Mouse (Mus musculus) midbrain, embryonic 10.5 days (tissue): ENCODE measurements around the gene Zan. TPM values are rescaled to one million over a fixed set of nuclear protein-coding genes. Genes with fewer than 3 reads are reported as not detected.
"Not testable (repeated sequence)": the region's sequence is repeated elsewhere in the genome, so short reads cannot be mapped to it uniquely, and the experiment has no call there.

Experiments
- DNase-seq: peaks from one replicate; pipeline ENCODE4 v3.0.0-alpha.2; 2017; ENCODE audit warnings: low spot score
- H3K27ac ChIP-seq: fragments of 300-500 bp; sonication (generic); replicated peaks from 2 replicates; pipeline ENCODE4 v1.5.1; 2016; ENCODE audit warnings: mild to moderate bottlenecking
- H3K27me3 ChIP-seq: fragments of 300-500 bp; sonication (generic); 2 replicates; pipeline ENCODE4 v1.6.1; 2016; ENCODE audit warnings: low read depth, mild to moderate bottlenecking; ENCODE audit not compliant: poor library complexity, severe bottlenecking
- H3K36me3 ChIP-seq: fragments of 300-500 bp; sonication (generic); 2 replicates; pipeline ENCODE4 v1.6.1; 2016; ENCODE audit warnings: mild to moderate bottlenecking, moderate library complexity
- H3K4me1 ChIP-seq: fragments of 300-500 bp; sonication (generic); 2 replicates; pipeline ENCODE4 v1.6.1; 2016
- H3K4me3 ChIP-seq: fragments of 300-500 bp; sonication (generic); 2 replicates; pipeline ENCODE4 v1.5.1; 2016; ENCODE audit warnings: mild to moderate bottlenecking, moderate library complexity
- H3K9me3 ChIP-seq: fragments of 300-500 bp; sonication (generic); replicated peaks from 2 replicates; pipeline ENCODE4 v1.6.1; 2016; ENCODE audit warnings: mild to moderate bottlenecking
- WGBS: fragments of 180-500 bp; shearing (Covaris S2); methylation state at CpG from one replicate; pipeline ENCODE4 v1.1.7; 2016; 5-methylcytosine and 5-hydroxymethylcytosine counted together
- polyA plus RNA-seq: library from polyadenylated mRNA; unstranded; fragments of >200 nt; fragmentation: Nextera tagmentation; extraction: Ambion mirVana; gene quantifications from 2 replicates; pipeline ENCODE4 v1.2.1, GENCODE M21; 2016

The Zan gene
- polyA plus RNA-seq, 1 experiment from 2014 or later = 0.07 TPM

GRCm38 (mm10) chr5:137440216-137440855 lies 36.5 kb downstream of the Zan start:
- Histone ChIP-seq H3K4me3 (no peak overlapping the region), H3K27me3 (no peaks in the 10 kb centered on the region), H3K27ac (no peak overlapping the region), H3K4me1 (no peaks in the 10 kb centered on the region), H3K9me3 (no peaks in the 10 kb centered on the region), H3K36me3 (no peaks in the 10 kb centered on the region)
- 89% methylated on average over 11 of the region's 11 CpGs for WGBS
- DNase-seq = no peak

GRCm38 (mm10) chr5:137433889-137434288 lies 43.0 kb downstream of the Zan start:
- Histone ChIP-seq H3K27ac (no peak overlapping the region), H3K27me3 (no peaks in the 10 kb centered on the region), H3K36me3 (no peaks in the 10 kb centered on the region), H3K4me1 (no peaks in the 10 kb centered on the region), H3K9me3 (no peaks in the 10 kb centered on the region), H3K4me3 (no peak overlapping the region)
- no peak for DNase-seq
- WGBS = 75% methylated on average over 6 of the region's 6 CpGs

- H3K27ac ChIP-seq, DNase-seq, H3K4me1 ChIP-seq, H3K36me3 ChIP-seq, H3K27me3 ChIP-seq, H3K4me3 ChIP-seq, H3K9me3 ChIP-seq: not testable (repeated sequence)
- WGBS = 82% methylated on average over 4 of the region's 4 CpGs
Measured at GRCm38 (mm10) chr5:137430402-137430801, 46.5 kb downstream of the Zan start.

DNA sequence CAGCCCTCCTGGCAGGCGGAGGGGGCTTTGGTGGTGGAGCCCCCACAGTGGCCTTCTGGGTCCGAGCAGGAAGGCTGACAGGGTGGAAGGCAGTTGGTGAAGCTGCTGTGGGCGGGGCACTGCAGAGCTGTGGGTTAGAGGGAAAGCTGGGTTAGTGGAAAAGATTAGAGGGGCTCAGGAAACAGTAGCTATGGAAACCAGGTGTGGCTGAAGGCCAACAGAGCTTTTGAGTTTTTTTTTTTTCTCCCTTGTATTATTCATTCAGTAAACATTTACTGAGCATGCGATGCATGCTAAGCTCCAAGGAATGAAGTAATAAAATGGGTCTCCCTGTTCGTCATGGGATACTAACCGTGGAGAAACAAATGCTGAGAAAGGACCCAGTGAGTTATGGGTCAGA lies 51.2 kb downstream of the Zan start:
- Histone ChIP-seq H3K9me3 (no peaks in the 10 kb centered on the region), H3K4me1 (peaks cover 7% of the 10 kb centered on the region; the same call in 1 of the 2 replicates), H3K27ac (no peak overlapping the region), H3K36me3 (no peaks in the 10 kb centered on the region), H3K27me3 (no peaks in the 10 kb centered on the region), H3K4me3 (no peak overlapping the region)
- WGBS = 73% methylated on average over 6 of the region's 6 CpGs
- no peak for DNase-seq

DNA sequence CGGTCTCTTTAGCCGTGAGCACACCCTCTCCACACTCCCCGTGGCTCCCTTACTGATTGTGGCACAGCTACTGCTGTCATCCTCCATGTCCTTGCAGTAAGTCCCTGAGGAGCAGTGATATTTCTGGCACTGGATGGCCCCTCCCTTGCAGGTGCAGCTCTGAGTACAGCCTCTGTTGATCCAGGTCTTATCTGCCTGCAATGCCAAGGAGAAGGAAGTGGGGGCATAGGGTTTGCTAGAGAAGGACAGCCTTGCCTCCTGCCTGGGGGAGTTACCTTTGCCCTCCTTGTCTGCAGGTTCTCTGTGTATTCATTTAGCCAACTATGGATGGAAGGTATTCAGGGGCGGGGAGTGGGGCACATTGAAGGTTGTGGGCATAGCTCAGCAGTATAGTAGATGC lies 57.0 kb downstream of the Zan start:
- WGBS = 80% methylated on average over 4 of the region's 4 CpGs
- Histone ChIP-seq H3K4me3 (no peak overlapping the region), H3K4me1 (0 out of 2 replicates have a peak, but pooled peaks cover 4% of the 10 kb centered on the region)

DNA sequence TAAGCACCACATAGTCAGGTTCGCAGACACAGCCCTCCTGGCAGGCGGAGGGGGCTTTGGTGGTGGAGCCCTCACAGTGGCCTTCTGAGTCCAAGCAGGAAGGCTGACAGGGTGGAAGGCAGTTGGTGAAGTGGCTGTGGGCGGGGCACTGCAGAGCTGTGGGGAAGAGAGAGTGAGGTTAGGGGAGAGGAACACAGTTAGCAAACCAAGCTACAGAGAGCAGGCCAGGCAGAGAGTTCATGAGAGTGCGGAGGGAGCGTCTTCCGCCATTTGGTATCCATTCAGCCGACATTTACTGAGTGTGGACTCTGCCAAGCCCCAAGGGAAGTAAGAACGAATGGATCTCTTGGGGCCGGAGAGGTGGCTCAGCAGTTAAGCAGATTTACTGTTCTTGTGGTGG lies 57.8 kb downstream of the Zan start:
- WGBS = 77% methylated on average over 9 of the region's 9 CpGs
- Histone ChIP-seq H3K27ac (no peak overlapping the region), H3K4me3 (no peak overlapping the region), H3K4me1 (0 out of 2 replicates have a peak, but pooled peaks cover 4% of the 10 kb centered on the region), H3K27me3 (no peaks in the 10 kb centered on the region), H3K9me3 (no peaks in the 10 kb centered on the region), H3K36me3 (no peaks in the 10 kb centered on the region)
- no peak for DNase-seq

More for the DNA sequence above, 57.0 kb downstream of the Zan start:
- Histone ChIP-seq H3K36me3 (no peaks in the 10 kb centered on the region), H3K9me3 (no peaks in the 10 kb centered on the region), H3K27ac (no peak overlapping the region), H3K27me3 (no peaks in the 10 kb centered on the region)
- no peak for DNase-seq

DNA sequence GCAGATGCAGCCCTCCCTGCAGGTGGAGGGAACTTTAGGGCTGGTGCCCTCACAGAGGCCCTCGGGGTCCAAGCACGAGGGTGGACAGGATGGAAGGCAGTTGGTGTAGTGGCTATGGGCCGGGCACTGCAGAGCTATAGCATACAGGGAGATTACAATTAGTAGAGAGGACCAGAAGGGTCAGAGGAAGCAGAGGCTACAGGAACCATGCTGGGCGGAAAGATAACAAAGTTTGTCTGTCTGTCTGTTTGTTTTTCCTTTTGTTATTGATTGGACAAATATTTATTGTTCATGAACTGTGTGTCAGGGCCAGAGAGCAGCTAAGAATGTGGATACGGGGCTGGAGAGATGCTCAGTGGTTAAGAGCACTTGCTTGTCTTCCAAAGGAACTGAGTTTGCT lies 62.6 kb downstream of the Zan start:
- H3K4me3 ChIP-seq = no peak overlapping the region
- H3K36me3 ChIP-seq = no peaks in the 10 kb centered on the region
- H3K27me3 ChIP-seq = no peaks in the 10 kb centered on the region
- peaks cover 13% of the 10 kb centered on the region for H3K4me1 ChIP-seq
- WGBS = 63% methylated on average over 5 of the region's 5 CpGs
- no peak for DNase-seq
- H3K9me3 ChIP-seq = no peaks in the 10 kb centered on the region
- no peak overlapping the region for H3K27ac ChIP-seq

DNA sequence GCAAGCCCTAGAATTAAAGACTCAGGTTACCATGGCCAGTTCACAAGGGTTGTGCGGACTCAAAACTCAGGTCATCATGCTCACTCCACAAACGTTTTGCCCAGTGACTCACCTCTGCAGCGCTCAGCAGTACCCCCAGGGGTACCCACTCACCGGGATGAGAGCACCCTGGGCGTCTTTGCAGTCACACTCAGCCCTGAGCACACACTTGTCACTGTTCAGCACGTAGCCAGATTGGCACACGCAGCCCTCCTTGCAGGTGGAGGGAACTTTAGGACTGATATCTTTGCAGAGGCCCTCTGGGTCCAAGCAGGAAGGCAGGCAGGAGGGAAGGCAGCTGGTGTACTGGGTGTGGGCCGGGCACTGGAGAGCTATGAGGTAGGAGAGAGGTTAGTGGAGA lies 65.6 kb downstream of the Zan start:
- 79% methylated on average over 8 of the region's 8 CpGs for WGBS
- Histone ChIP-seq H3K27me3 (no peaks in the 10 kb centered on the region), H3K4me1 (peaks cover 32% of the 10 kb centered on the region), H3K9me3 (no peaks in the 10 kb centered on the region), H3K36me3 (no peaks in the 10 kb centered on the region), H3K27ac (no peak overlapping the region), H3K4me3 (no peak overlapping the region)
- DNase-seq = no peak

- Histone ChIP-seq H3K4me3 (no peak overlapping the region), H3K36me3 (no peaks in the 10 kb centered on the region), H3K27ac (no peak overlapping the region), H3K4me1 (peaks cover 33% of the 10 kb centered on the region), H3K27me3 (no peaks in the 10 kb centered on the region), H3K9me3 (no peaks in the 10 kb centered on the region)
- 92% methylated on average over 3 of the region's 3 CpGs for WGBS
- no peak for DNase-seq
Measured at GRCm38 (mm10) chr5:137410549-137410948, 66.3 kb downstream of the Zan start.

DNA sequence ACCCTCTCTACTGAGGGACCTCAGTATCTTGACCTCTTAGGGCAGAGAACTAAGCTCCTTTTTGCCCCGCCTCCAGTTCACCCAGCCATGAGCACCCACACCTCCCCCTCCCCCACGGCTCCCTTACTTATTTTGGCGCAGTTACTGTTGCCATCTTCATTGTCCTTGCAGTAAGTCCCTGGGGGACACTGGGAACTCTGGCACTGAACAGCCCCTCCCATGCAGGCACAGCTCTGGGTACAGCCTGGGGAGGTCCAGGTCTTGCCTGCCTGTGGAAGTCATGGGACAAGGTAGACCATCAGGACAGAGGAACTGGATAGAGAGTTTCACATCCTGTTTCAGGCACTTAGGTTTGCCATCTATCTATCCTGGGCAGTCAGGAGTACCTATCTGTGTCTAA lies 66.8 kb downstream of the Zan start:
- Histone ChIP-seq H3K27me3 (no peaks in the 10 kb centered on the region), H3K4me1 (peaks cover 33% of the 10 kb centered on the region), H3K4me3 (no peak overlapping the region), H3K36me3 (no peaks in the 10 kb centered on the region), H3K9me3 (no peaks in the 10 kb centered on the region), H3K27ac (no peak overlapping the region)
- 52% methylated on average over 3 of the region's 3 CpGs for WGBS
- DNase-seq = no peak

DNA sequence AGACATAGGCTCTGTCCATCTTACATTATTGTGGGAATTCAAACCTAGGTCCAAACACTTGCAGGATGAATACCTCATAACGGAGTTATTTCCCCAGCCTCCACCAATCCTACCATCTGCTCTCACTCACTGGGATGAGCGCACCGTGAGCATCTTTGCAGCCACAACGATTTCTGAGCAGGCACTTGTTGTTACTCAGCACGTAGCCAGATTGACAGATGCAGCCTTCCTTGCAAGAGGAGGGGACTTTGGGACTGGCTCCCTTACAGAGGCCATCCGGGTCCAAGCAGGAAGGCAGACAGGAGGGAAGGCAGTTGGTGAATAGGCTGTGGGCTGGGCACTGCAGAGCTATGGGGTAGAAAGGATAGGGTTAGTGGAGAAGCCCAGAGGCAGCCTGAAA lies 67.4 kb downstream of the Zan start:
- H3K9me3 ChIP-seq = no peaks in the 10 kb centered on the region
- H3K4me1 ChIP-seq = peaks cover 33% of the 10 kb centered on the region
- no peak overlapping the region; the same call in 1 of the 2 replicates for H3K27ac ChIP-seq
- H3K36me3 ChIP-seq = no peaks in the 10 kb centered on the region
- H3K4me3 ChIP-seq = no peak overlapping the region
- no peak for DNase-seq
- H3K27me3 ChIP-seq = no peaks in the 10 kb centered on the region
- 66% methylated on average over 6 of the region's 6 CpGs for WGBS

GRCm38 (mm10) chr5:137404081-137404480 lies 72.8 kb downstream of the Zan start:
- WGBS = 83% methylated on average over 2 of the region's 2 CpGs
- no peak overlapping the region for H3K27ac ChIP-seq
- peaks cover 33% of the 10 kb centered on the region for H3K4me1 ChIP-seq
- DNase-seq = no peak
- H3K4me3 ChIP-seq = no peak overlapping the region
- no peaks in the 10 kb centered on the region for H3K27me3 ChIP-seq
- H3K9me3 ChIP-seq = no peaks in the 10 kb centered on the region
- no peaks in the 10 kb centered on the region for H3K36me3 ChIP-seq

GRCm38 (mm10) chr5:137394456-137394855 lies 82.4 kb downstream of the Zan start:
- Histone ChIP-seq H3K4me3 (no peak overlapping the region), H3K36me3 (no peaks in the 10 kb centered on the region), H3K27ac (no peak overlapping the region), H3K9me3 (no peaks in the 10 kb centered on the region), H3K4me1 (peaks cover 6% of the 10 kb centered on the region; the same call in 1 of the 2 replicates), H3K27me3 (no peaks in the 10 kb centered on the region)
- WGBS = 45% methylated on average over 7 of the region's 7 CpGs
- no peak for DNase-seq

- H3K4me3 ChIP-seq = no peak overlapping the region
- H3K4me1 ChIP-seq = no peaks in the 10 kb centered on the region
- WGBS = 79% methylated on average over 8 of the region's 8 CpGs
- no peaks in the 10 kb centered on the region for H3K36me3 ChIP-seq
- DNase-seq = no peak
- H3K27me3 ChIP-seq = no peaks in the 10 kb centered on the region
- no peaks in the 10 kb centered on the region for H3K9me3 ChIP-seq
- no peak overlapping the region for H3K27ac ChIP-seq
Measured at GRCm38 (mm10) chr5:137391641-137392040, 85.2 kb downstream of the Zan start.
